Mouse (Mus musculus): ENCODE results near the gene Gm13288.
"Not testable (repeated sequence)": the region's sequence is repeated elsewhere in the genome, so short reads cannot be mapped to it uniquely, and the experiment has no call there.

Gene Gm13288

DNA sequence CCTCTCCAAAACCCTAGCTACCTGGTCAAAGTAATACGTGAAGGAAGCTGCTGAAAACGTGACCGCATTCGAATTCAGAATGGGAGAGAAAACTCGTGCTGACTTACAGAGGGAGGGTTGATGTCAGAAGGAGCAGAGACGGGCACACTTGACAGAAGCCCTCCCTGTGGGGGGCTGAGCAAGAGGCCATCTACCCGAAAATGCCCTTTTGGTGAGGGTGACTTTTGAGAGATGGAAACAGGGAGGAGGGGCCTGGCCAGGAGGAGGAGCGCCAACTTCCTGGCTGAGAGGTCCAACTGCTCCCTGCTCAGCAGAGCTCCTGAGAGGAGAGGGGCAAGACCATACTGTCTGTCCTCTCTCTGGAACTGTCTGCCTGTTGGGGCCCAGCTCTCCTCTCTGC, at the start of gene Gm13288:
Gm13288 (plus strand) TSS at position 301 of the 400 bp plus-strand sequence.
- DNase-seq (ENCODE audit: low read depth) = not testable (repeated sequence)

DNA sequence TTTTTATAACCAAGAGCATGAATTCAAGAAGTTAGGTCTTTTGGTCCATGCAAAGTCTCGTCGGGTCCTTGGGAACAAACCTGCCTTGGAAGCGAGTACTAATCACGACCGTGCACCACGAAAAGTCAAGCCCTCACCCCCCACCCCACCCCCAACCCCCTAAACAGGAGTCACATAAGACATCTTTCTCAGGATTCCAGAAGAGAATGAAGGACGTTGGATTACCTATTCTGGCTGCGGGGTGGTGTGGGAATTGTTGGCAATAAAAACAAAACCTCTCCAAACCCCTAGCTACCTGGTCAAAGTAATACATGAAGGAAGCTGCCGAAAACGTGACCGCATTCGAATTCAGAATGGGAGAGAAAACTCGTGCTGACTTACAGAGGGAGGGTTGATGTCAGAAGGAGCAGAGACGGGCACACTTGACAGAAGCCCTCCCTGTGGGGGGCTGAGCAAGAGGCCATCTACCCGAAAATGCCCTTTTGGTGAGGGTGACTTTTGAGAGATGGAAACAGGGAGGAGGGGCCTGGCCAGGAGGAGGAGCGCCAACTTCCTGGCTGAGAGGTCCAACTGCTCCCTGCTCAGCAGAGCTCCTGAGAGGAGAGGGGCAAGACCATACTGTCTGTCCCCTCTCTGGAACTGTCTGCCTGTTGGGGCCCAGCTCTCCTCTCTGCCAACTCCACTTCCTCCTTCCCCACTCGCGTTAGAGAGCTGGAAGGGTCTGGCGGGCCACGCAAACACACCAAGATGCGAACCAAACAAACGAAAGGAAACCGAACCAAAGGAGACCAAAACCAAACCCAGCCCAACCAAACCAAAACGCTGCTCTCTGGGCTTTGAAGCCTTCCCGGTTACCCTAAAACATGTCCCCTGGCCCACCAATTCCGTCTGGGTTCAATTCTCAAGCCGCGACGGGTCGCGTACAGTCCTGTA, 48.5 kb upstream of the Gm13288 start:
- DNase-seq (ENCODE audit: low read depth) = peak; percentile 80

DNA sequence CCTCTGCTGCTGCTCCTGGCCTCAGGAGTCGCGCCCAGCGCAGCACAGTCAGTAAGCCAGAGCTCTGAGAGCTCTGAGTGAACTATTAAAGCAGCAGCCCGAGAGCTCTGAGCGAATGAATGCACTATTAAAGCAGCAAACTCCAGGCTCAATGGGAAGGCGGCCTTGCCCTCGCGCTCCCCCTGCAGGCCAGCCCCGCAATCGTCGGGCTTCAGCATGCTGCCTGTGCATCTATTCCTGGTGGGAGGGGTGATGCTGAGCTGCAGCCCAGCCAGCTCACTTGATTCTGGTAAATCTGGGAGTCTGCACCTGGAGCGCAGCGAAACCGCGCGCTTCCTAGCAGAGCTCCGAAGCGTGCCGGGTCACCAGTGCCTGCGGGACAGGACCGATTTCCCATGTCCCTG, 47.7 kb upstream of the Gm13288 start:
- peak; percentile 93 for DNase-seq (ENCODE audit: low read depth)

DNA sequence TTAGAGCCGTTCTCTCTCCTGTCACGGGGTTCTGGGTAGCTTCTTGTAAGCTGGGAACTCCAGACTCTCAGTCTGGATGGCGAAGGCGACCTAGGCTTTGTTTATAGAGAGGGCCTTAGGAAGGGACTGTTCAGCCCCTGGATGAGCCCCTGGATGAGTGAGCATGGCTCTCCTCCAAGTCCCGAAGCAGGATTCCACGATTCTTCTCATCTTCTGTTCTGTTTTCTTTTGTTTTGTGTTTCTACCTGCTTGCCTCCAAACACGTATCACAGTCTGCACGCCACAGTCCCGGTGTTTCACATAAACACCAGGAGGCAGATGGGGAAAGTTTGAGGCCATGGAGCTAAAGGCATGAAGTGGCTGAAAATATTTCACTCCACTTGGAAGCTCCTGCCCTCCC, 46.6 kb upstream of the Gm13288 start:
- DNase-seq (ENCODE audit: low read depth) = not testable (repeated sequence)

DNA sequence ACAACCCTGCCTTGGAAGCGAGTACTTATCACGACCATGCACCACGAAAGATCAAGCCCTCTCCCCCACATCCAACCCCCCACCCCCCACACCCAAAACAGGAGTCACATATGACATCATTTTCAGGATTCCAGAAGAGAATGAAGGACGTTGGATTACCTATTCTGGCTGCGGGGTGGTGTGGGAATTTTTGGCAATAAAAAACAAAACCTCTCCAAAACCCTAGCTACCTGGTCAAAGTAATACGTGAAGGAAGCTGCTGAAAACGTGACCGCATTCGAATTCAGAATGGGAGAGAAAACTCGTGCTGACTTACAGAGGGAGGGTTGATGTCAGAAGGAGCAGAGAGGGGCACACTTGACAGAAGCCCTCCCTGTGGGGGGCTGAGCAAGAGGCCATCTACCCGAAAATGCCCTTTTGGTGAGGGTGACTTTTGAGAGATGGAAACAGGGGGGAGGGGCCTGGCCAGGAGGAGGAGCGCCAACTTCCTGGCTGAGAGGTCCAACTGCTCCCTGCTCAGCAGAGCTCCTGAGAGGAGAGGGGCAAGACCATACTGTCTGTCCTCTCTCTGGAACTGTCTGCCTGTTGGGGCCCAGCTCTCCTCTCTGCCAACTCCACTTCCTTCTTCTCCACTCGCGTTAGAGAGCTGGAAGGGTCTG, 45.6 kb upstream of the Gm13288 start, which contains the start of gene Gm13283:
Gm13283 (plus strand) TSS at position 510 of the 659 bp plus-strand sequence.
- DNase-seq (ENCODE audit: low read depth) = not testable (repeated sequence)

DNA sequence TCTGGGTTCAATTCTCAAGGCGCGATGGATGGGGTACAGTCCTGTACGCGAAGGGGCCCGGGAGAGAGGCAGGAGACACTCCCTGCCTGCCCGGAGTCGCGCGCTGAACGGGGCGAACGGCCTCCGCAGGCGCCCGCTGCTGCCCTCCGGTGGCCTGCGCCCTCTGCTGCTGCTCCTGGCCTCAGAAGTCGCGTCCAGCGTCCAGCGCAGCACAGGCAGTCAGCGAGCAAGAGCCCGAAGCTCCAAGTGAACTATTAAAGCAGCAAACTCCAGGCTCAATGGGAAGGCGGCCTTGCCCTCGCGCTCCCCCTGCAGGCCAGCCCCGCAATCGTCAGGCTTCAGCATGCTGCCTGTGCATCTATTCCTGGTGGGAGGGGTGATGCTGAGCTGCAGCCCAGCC, 44.9 kb upstream of the Gm13288 start:
- peak; percentile 82 for DNase-seq (ENCODE audit: low read depth)

DNA sequence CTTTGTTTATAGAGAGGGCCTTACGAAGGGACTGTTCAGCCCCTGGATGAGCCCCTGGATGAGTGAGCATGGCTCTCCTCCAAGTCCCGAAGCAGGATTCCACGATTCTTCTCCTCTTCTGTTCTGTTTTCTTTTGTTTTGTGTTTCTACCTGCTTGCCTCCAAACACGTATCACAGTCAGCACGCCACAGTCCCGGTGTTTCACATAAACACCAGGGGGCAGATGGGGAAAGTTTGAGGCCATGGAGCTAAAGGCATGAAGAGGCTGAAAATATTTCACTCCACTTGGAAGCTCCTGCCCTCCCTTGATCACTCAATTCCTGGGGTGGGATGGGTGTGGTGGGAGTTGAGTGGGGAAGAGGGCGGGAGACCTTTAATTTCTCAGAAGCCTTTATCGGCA, 43.6 kb upstream of the Gm13288 start:
- not testable (repeated sequence) for DNase-seq (ENCODE audit: low read depth)

DNA sequence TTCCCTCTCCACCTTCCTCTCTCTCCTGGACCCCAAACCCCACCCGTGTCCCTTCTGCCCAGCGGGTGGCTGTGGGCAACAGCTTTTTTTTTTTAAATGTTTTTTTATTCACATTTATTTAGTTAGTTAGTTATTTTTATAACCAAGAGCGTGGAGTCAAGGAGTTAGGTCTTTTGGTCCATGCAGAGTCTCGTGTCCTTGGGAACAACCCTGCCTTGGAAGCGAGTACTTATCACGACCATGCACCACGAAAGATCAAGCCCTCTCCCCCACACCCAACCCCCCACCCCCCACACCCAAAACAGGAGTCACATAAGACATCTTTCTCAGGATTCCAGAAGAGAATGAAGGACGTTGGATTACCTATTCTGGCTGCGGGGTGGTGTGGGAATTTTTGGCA, 43.0 kb upstream of the Gm13288 start:
- not testable (repeated sequence) for DNase-seq (ENCODE audit: low read depth)

DNA sequence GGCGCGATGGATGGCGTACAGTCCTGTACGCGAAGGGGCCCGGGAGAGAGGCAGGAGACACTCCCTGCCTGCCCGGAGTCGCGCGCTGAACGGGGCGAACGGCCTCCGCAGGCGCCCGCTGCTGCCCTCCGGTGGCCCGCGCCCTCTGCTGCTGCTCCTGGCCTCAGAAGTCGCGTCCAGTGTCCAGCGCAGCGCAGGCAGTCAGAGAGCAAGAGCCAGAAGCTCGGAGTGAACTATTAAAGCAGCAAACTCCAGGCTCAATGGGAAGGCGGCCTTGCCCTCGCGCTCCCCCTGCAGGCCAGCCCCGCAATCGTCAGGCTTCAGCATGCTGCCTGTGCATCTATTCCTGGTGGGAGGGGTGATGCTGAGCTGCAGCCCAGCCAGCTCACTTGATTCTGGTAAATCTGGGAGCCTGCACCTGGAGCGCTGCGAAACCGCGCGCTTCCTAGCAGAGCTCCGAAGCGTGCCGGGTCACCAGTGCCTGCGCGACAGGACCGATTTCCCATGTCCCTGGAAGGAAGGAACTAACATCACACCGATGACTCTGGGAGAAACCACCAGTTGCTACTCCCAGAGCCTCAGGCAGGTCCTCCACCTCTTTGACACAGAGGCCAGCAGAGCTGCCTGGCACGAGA, 41.8 kb upstream of the Gm13288 start:
- peak; percentile 78 for DNase-seq (ENCODE audit: low read depth)

DNA sequence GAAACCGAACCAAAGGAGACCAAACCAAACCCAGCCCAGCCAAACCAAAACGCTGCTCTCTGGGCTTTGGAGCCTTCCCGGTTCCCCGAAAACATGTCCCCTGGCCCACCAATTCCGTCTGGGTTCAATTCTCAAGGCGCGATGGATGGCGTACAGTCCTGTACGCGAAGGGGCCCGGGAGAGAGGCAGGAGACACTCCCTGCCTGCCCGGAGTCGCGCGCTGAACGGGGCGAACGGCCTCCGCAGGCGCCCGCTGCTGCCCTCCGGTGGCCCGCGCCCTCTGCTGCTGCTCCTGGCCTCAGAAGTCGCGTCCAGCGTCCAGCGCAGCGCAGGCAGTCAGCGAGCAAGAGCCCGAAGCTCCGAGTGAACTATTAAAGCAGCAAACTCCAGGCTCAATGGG, 31.8 kb upstream of the Gm13288 start, which contains the start of gene Gm13290:
Gm13290 (plus strand) TSS at position 301 of the 400 bp plus-strand sequence.
- DNase-seq (ENCODE audit: low read depth) = not testable (repeated sequence)

DNA sequence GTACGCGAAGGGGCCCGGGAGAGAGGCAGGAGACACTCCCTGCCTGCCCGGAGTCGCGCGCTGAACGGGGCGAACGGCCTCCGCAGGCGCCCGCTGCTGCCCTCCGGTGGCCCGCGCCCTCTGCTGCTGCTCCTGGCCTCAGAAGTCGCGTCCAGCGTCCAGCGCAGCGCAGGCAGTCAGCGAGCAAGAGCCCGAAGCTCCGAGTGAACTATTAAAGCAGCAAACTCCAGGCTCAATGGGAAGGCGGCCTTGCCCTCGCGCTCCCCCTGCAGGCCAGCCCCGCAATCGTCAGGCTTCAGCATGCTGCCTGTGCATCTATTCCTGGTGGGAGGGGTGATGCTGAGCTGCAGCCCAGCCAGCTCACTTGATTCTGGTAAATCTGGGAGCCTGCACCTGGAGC, 28.7 kb upstream of the Gm13288 start, which contains the start of gene Gm13289:
Gm13289 (plus strand) TSS at position 301 of the 400 bp plus-strand sequence.
- DNase-seq (ENCODE audit: low read depth) = not testable (repeated sequence)

DNA sequence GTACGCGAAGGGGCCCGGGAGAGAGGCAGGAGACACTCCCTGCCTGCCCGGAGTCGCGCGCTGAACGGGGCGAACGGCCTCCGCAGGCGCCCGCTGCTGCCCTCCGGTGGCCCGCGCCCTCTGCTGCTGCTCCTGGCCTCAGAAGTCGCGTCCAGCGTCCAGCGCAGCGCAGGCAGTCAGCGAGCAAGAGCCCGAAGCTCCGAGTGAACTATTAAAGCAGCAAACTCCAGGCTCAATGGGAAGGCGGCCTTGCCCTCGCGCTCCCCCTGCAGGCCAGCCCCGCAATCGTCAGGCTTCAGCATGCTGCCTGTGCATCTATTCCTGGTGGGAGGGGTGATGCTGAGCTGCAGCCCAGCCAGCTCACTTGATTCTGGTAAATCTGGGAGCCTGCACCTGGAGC, 25.8 kb upstream of the Gm13288 start, which contains the start of gene Gm13272:
Gm13272 (plus strand) TSS at position 301 of the 400 bp plus-strand sequence.
- not testable (repeated sequence) for DNase-seq (ENCODE audit: low read depth)

DNA sequence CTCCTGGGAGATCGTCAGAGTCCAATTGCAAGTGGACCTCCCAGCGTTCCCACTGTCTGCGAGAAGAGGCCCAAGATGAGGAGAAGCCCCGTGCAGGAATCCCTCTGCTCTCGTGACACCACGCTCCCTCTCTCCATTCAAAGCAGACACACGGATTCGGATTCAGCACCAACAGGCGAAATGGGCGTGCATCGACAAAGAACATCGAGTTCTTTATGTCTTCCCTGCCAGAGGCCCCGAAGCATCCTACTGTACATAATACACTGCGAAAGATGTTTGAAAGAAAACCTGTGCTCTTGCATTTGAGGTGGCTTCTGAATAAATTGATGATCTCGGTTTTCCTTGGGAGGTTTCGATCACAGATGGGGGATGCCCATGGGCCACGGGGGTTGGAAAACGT, 25.0 kb upstream of the Gm13288 start:
- not testable (repeated sequence) for DNase-seq (ENCODE audit: low read depth)

DNA sequence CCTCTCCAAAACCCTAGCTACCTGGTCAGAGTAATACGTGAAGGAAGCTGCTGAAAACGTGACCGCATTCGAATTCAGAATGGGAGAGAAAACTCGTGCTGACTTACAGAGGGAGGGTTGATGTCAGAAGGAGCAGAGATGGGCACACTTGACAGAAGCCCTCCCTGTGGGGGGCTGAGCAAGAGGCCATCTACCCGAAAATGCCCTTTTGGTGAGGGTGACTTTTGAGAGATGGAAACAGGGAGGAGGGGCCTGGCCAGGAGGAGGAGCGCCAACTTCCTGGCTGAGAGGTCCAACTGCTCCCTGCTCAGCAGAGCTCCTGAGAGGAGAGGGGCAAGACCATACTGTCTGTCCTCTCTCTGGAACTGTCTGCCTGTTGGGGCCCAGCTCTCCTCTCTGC, 23.5 kb upstream of the Gm13288 start, which contains the start of gene Ifnz:
Ifnz (plus strand) TSS at position 301 of the 400 bp plus-strand sequence.
- DNase-seq (ENCODE audit: low read depth) = not testable (repeated sequence)

DNA sequence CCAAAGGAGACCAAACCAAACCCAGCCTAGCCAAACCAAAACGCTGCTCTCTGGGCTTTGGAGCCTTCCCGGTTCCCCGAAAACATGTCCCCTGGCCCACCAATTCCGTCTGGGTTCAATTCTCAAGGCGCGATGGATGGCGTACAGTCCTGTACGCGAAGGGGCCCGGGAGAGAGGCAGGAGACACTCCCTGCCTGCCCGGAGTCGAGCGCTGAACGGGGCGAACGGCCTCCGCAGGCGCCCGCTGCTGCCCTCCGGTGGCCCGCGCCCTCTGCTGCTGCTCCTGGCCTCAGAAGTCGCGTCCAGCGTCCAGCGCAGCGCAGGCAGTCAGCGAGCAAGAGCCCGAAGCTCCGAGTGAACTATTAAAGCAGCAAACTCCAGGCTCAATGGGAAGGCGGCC, 23.0 kb upstream of the Gm13288 start:
- DNase-seq (ENCODE audit: low read depth) = not testable (repeated sequence)

DNA sequence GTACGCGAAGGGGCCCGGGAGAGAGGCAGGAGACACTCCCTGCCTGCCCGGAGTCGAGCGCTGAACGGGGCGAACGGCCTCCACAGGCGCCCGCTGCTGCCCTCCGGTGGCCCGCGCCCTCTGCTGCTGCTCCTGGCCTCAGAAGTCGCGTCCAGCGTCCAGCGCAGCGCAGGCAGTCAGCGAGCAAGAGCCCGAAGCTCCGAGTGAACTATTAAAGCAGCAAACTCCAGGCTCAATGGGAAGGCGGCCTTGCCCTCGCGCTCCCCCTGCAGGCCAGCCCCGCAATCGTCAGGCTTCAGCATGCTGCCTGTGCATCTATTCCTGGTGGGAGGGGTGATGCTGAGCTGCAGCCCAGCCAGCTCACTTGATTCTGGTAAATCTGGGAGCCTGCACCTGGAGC, 19.9 kb upstream of the Gm13288 start, which contains the start of gene Gm13276:
Gm13276 (plus strand) TSS at position 301 of the 400 bp plus-strand sequence.
- DNase-seq (ENCODE audit: low read depth) = not testable (repeated sequence)

DNA sequence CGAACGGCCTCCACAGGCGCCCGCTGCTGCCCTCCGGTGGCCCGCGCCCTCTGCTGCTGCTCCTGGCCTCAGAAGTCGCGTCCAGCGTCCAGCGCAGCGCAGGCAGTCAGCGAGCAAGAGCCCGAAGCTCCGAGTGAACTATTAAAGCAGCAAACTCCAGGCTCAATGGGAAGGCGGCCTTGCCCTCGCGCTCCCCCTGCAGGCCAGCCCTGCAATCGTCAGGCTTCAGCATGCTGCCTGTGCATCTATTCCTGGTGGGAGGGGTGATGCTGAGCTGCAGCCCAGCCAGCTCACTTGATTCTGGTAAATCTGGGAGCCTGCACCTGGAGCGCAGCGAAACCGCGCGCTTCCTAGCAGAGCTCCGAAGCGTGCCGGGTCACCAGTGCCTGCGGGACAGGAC, 16.9 kb upstream of the Gm13288 start, which contains the start of gene Gm13277:
Gm13277 (plus strand) TSS at position 231 of the 400 bp plus-strand sequence.
- not testable (repeated sequence) for DNase-seq (ENCODE audit: low read depth)

DNA sequence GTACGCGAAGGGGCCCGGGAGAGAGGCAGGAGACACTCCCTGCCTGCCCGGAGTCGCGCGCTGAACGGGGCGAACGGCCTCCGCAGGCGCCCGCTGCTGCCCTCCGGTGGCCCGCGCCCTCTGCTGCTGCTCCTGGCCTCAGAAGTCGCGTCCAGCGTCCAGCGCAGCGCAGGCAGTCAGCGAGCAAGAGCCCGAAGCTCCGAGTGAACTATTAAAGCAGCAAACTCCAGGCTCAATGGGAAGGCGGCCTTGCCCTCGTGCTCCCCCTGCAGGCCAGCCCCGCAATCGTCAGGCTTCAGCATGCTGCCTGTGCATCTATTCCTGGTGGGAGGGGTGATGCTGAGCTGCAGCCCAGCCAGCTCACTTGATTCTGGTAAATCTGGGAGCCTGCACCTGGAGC, 14.1 kb upstream of the Gm13288 start, which contains the start of gene Gm13278:
Gm13278 (plus strand) TSS at position 301 of the 400 bp plus-strand sequence.
- not testable (repeated sequence) for DNase-seq (ENCODE audit: low read depth)

DNA sequence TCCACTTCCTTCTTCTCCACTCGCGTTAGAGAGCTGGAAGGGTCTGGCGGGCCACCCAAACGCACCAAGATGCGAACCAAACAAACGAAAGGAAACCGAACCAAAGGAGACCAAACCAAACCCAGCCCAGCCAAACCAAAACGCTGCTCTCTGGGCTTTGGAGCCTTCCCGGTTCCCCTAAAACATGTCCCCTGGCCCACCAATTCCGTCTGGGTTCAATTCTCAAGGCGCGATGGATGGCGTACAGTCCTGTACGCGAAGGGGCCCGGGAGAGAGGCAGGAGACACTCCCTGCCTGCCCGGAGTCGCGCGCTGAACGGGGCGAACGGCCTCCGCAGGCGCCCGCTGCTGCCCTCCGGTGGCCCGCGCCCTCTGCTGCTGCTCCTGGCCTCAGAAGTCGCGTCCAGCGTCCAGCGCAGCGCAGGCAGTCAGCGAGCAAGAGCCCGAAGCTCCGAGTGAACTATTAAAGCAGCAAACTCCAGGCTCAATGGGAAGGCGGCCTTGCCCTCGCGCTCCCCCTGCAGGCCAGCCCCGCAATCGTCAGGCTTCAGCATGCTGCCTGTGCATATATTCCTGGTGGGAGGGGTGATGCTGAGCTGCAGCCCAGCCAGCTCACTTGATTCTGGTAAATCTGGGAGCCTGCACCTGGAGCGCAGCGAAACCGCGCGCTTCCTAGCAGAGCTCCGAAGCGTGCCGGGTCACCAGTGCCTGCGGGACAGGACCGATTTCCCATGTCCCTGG, 11.2 kb upstream of the Gm13288 start, which contains the start of gene Gm13275:
Gm13275 (plus strand) TSS at position 552 of the 740 bp plus-strand sequence.
- not testable (repeated sequence) for DNase-seq (ENCODE audit: low read depth)

DNA sequence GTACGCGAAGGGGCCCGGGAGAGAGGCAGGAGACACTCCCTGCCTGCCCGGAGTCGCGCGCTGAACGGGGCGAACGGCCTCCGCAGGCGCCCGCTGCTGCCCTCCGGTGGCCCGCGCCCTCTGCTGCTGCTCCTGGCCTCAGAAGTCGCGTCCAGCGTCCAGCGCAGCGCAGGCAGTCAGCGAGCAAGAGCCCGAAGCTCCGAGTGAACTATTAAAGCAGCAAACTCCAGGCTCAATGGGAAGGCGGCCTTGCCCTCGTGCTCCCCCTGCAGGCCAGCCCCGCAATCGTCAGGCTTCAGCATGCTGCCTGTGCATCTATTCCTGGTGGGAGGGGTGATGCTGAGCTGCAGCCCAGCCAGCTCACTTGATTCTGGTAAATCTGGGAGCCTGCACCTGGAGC, 8.2 kb upstream of the Gm13288 start, which contains the start of gene Gm13279:
Gm13279 (plus strand) TSS at position 301 of the 400 bp plus-strand sequence.
- DNase-seq (ENCODE audit: low read depth) = not testable (repeated sequence)

DNA sequence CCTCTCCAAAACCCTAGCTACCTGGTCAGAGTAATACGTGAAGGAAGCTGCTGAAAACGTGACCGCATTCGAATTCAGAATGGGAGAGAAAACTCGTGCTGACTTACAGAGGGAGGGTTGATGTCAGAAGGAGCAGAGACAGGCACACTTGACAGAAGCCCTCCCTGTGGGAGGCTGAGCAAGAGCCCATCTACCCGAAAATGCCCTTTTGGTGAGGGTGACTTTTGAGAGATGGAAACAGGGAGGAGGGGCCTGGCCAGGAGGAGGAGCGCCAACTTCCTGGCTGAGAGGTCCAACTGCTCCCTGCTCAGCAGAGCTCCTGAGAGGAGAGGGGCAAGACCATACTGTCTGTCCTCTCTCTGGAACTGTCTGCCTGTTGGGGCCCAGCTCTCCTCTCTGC, 6.0 kb upstream of the Gm13288 start, which contains the start of gene Gm13285:
Gm13285 (plus strand) TSS at position 301 of the 400 bp plus-strand sequence.
- DNase-seq (ENCODE audit: low read depth) = not testable (repeated sequence)
